ENCODE assay signal across 12 mouse cellular contexts in genomic region chr14:48293498-48293897, GRCm38 (mm10).
"Had no signal": no experiment of that assay in that cellular context is flagged by ENCODE, and none has a peak within 500 bp of the region (broad histone marks: within the 10 kb centered on the region; RNA-seq: fewer than 3 reads in every experiment).

No protein-coding gene starts in this region.

- DNase-seq: retina, postnatal 1 day; right cerebral cortex, adult 18-20 months; right cerebral cortex, postnatal 14 days; right cerebral cortex, postnatal 25 days; right cerebral cortex, postnatal 4 days; spleen, adult 18-20 months; thymus, adult 18-20 months; thymus, adult 2 months; thymus, postnatal 14 days; thymus, postnatal 25 days; thymus, postnatal 36 days; thymus, postnatal 4 days had no signal
